Mouse (Mus musculus): ENCODE data around the gene Olfr1428. TPM values are rescaled to one million over a fixed set of nuclear protein-coding genes. Genes with fewer than 3 reads are reported as not detected.
"Not testable (repeated sequence)": the region's sequence is repeated elsewhere in the genome, so short reads cannot be mapped to it uniquely, and the experiment has no call there.

Gene Olfr1428
- polyA plus RNA-seq, 1 experiment from 2014 or later = not detected

GRCm38 (mm10) chr19:12062582-12062981 is 53.1 kb downstream of the Olfr1428 start, which contains the start of gene Olfr1424:
Gene Olfr1424, minus strand, starts transcription at chr19:12062682.
- not testable (repeated sequence) for H3K36me3 ChIP-seq; ATAC-seq (ENCODE audit: low FRiP score, low read depth); H3K4me2 ChIP-seq (replicated peaks); H3K27ac ChIP-seq (replicated peaks); H3K9ac ChIP-seq (replicated peaks); H3K4me3 ChIP-seq; H3K9me3 ChIP-seq; H3K27me3 ChIP-seq; H3K4me1 ChIP-seq
- WGBS = 85% methylated on average over 1 of the region's 1 CpGs

Other genes starting within 250 kb of the Olfr1428 start
- gene Olfr1419, start 240.8 kb downstream of the Olfr1428 start, polyA plus RNA-seq (2016; fragmentation: Nextera tagmentation; extraction: Ambion mirVana) = not detected in 2 replicates
- gene Olfr1420, start 229.3 kb downstream of the Olfr1428 start, polyA plus RNA-seq (2016; fragmentation: Nextera tagmentation; extraction: Ambion mirVana) = not detected in 2 replicates
- 24.4 and 26.0 TPM in 2 replicates for gene Patl1, start 203.5 kb downstream of the Olfr1428 start, polyA plus RNA-seq (2016; fragmentation: Nextera tagmentation; extraction: Ambion mirVana)
- gene Osbp, start 150.0 kb downstream of the Olfr1428 start, polyA plus RNA-seq (2016; fragmentation: Nextera tagmentation; extraction: Ambion mirVana) = 4.7 and 5.0 TPM in 2 replicates
- gene Olfr1423, start 74.6 kb downstream of the Olfr1428 start, polyA plus RNA-seq (2016; fragmentation: Nextera tagmentation; extraction: Ambion mirVana) = 0.04 TPM in 1 of 2 replicates, not detected in the other
- gene Olfr1424, start 53.2 kb downstream of the Olfr1428 start, polyA plus RNA-seq (2016; fragmentation: Nextera tagmentation; extraction: Ambion mirVana) = not detected in 2 replicates
- not detected in 2 replicates for gene Olfr1425, start 38.2 kb downstream of the Olfr1428 start, polyA plus RNA-seq (2016; fragmentation: Nextera tagmentation; extraction: Ambion mirVana)
- gene Olfr1426, start 23.9 kb downstream of the Olfr1428 start, polyA plus RNA-seq (2016; fragmentation: Nextera tagmentation; extraction: Ambion mirVana) = not detected in 2 replicates
- not detected in 2 replicates for gene Olfr1427, start 12.6 kb downstream of the Olfr1428 start, polyA plus RNA-seq (2016; fragmentation: Nextera tagmentation; extraction: Ambion mirVana)
- gene Olfr76, start 7.3 kb upstream of the Olfr1428 start, polyA plus RNA-seq (2016; fragmentation: Nextera tagmentation; extraction: Ambion mirVana) = not detected in 2 replicates
- gene Olfr1555-ps1, start 54.2 kb upstream of the Olfr1428 start, polyA plus RNA-seq (2016; fragmentation: Nextera tagmentation; extraction: Ambion mirVana) = not detected in 2 replicates
- not detected in 2 replicates for gene Olfr1431, start 84.7 kb upstream of the Olfr1428 start, polyA plus RNA-seq (2016; fragmentation: Nextera tagmentation; extraction: Ambion mirVana)
- gene Olfr1432, start 116.7 kb upstream of the Olfr1428 start, polyA plus RNA-seq (2016; fragmentation: Nextera tagmentation; extraction: Ambion mirVana) = not detected in 2 replicates
- gene Olfr262, start 125.8 kb upstream of the Olfr1428 start, polyA plus RNA-seq (2016; fragmentation: Nextera tagmentation; extraction: Ambion mirVana) = not detected in 2 replicates
- gene Olfr235, start 145.1 kb upstream of the Olfr1428 start, polyA plus RNA-seq (2016; fragmentation: Nextera tagmentation; extraction: Ambion mirVana) = not detected in 2 replicates
- gene Olfr1434, start 164.0 kb upstream of the Olfr1428 start, polyA plus RNA-seq (2016; fragmentation: Nextera tagmentation; extraction: Ambion mirVana) = not detected in 2 replicates
- not detected in 2 replicates for gene Olfr1436, start 183.2 kb upstream of the Olfr1428 start, polyA plus RNA-seq (2016; fragmentation: Nextera tagmentation; extraction: Ambion mirVana)
- not detected in 2 replicates for gene Olfr1437, start 209.2 kb upstream of the Olfr1428 start, polyA plus RNA-seq (2016; fragmentation: Nextera tagmentation; extraction: Ambion mirVana)
- gene Olfr1438-ps1, start 220.0 kb upstream of the Olfr1428 start, polyA plus RNA-seq (2016; fragmentation: Nextera tagmentation; extraction: Ambion mirVana) = not detected in 2 replicates

Measured in midbrain, embryonic 12.5 days (tissue).